Mouse (Mus musculus) heart, postnatal 0 days (tissue): ENCODE measurements around the gene Zbtb43.

Source experiments
- CTCF ChIP-seq: IDR thresholded peaks from 2 replicates; pipeline ENCODE4 v1.5.1; 2016; ENCODE audit warnings: antibody characterized with exemption, control low read depth, low read depth
- EP300 ChIP-seq: IDR thresholded peaks from 2 replicates; pipeline ENCODE4 v1.6.1; 2016; ENCODE audit warnings: antibody characterized with exemption, low read depth

- no peak for TF ChIP-seq CTCF
- TF ChIP-seq EP300: no peak
These were observed 28.2 kb downstream of the Zbtb43 start for GRCm38 (mm10) chr2:33439980-33440670.
